Mouse (Mus musculus) CH12.LX (cell line): ENCODE measurements at regions not wholly inside any gene's neighbourhood (a gene's known extent, or its start where the extent isn't known, plus 50 kb on each side); places are given as distances from the start of the nearest gene placed in this dataset.

Experiments
- CHD1 ChIP-seq: IDR thresholded peaks from 2 replicates; pipeline ENCODE4 v1.6.1; 2012; ENCODE audit warnings: low read depth, low read length, improper control_type of control experiment, inconsistent platforms
- CTCF ChIP-seq, 2 experiments: IDR thresholded peaks in 1 of 2; conservative IDR thresholded peaks in 1 of 2; 2 replicates each; pipeline ENCODE4 v1.5.1; 2011 to 2012; ENCODE audit warnings: low read depth in 2 of 2, low read length in 2 of 2, improper control_type of control experiment in 1 of 2, inconsistent platforms in 1 of 2, mild to moderate bottlenecking in 1 of 2, moderate library complexity in 1 of 2
- EP300 ChIP-seq: IDR thresholded peaks from 2 replicates; pipeline ENCODE4 v1.6.1; 2011; ENCODE audit warnings: low read length, improper control_type of control experiment
- ETS1 ChIP-seq: conservative IDR thresholded peaks from 2 replicates; pipeline ENCODE4 v1.6.1; 2012; ENCODE audit warnings: low read depth, mild to moderate bottlenecking, inconsistent platforms, low read length, improper control_type of control experiment, moderate library complexity
- NELFE ChIP-seq: IDR thresholded peaks from 2 replicates; pipeline ENCODE4 v1.6.1; 2011; ENCODE audit warnings: low read depth, low read length, improper control_type of control experiment
- POLR2A ChIP-seq: IDR thresholded peaks from 2 replicates; pipeline ENCODE4 v1.6.1; 2011; ENCODE audit warnings: low read depth, mild to moderate bottlenecking, improper control_type of control experiment, low read length
- ZNF384 ChIP-seq: IDR thresholded peaks from 2 replicates; pipeline ENCODE4 v1.6.1; 2012; ENCODE audit warnings: low read depth, low read length, improper control_type of control experiment, inconsistent platforms

DNA sequence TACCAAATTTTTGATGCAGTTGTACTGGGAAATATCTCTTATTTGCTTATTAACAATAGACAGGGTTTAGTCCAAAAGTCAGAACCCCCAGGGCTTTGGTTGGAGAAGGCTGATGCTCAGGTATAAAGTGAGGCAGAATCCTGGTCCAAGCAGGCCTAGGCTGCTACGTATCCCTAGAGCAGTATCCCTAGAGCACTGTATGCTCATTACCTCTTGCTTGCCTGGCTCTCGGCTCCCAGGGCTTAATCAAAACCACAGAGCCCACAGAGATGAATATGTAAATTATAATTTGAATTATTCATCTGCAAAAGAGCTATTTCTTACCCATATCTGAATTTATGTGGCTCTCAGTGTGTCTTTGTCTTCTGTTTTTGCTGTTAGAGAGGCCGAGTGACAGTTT lies 85.9 kb downstream of the Fam76b start:
- TF ChIP-seq CTCF (conservative IDR thresholded peaks at IDR 0.05 in 1 of 2, IDR thresholded peaks at IDR 0.05 in 1 of 2; ENCODE audit: low read depth in 2 of 2, low read length in 2 of 2) (no peak), ZNF384 (no peak), CHD1 (no peak), ETS1 (no peak), POLR2A (no peak), EP300 (no peak), NELFE (no peak)
